Mouse (Mus musculus) heart, postnatal 0 days (tissue): ENCODE measurements around the gene Pbx4. TPM values are rescaled to one million over a fixed set of nuclear protein-coding genes. Genes with fewer than 3 reads are reported as not detected.

ENCODE experiments used
- ATAC-seq: fragments of 200-750 bp; cut with Nextera tagmentation; 2 replicates; pipeline ENCODE4 v1.8.0; 2017; ENCODE audit warnings: low read depth, moderate number of reproducible peaks, moderate library complexity; ENCODE audit not compliant: insufficient read depth
- DNase-seq: peaks from one replicate; pipeline ENCODE4 v3.0.0-alpha.2; 2016; ENCODE audit warnings: low spot score
- H3K27ac ChIP-seq: fragments of 300-500 bp; sonication (generic); 2 replicates; pipeline ENCODE4 v1.5.1; 2014; ENCODE audit warnings: low read depth, mild to moderate bottlenecking
- H3K27me3 ChIP-seq: fragments of 300-500 bp; sonication (generic); 2 replicates; pipeline ENCODE4 v1.6.1; 2014; ENCODE audit warnings: low read length, mixed read lengths; ENCODE audit not compliant: control insufficient read depth, insufficient read depth
- H3K36me3 ChIP-seq: fragments of 300-500 bp; sonication (generic); replicated peaks from 2 replicates; pipeline ENCODE4 v1.6.1; 2014; ENCODE audit warnings: low read length, mixed read lengths; ENCODE audit not compliant: control insufficient read depth, insufficient read depth
- H3K4me1 ChIP-seq: fragments of 300-500 bp; sonication (generic); 2 replicates; pipeline ENCODE4 v1.6.1; 2014; ENCODE audit warnings: antibody characterized with exemption; ENCODE audit not compliant: control insufficient read depth, insufficient read depth
- H3K4me2 ChIP-seq: fragments of 300-500 bp; sonication (generic); 2 replicates; pipeline ENCODE4 v1.6.1; 2014; ENCODE audit warnings: low read depth, mild to moderate bottlenecking, low read length, moderate library complexity
- H3K4me3 ChIP-seq: fragments of 300-500 bp; sonication (generic); 2 replicates; pipeline ENCODE4 v1.5.1; 2014; ENCODE audit warnings: low read depth, low read length
- H3K9ac ChIP-seq: fragments of 300-500 bp; sonication (generic); replicated peaks from 2 replicates; pipeline ENCODE4 v1.6.1; 2014; ENCODE audit warnings: low read depth, low read length, mixed read lengths
- H3K9me3 ChIP-seq: fragments of 300-500 bp; sonication (generic); replicated peaks from 2 replicates; pipeline ENCODE4 v1.6.1; 2016; ENCODE audit warnings: low read length; ENCODE audit not compliant: control insufficient read depth
- CTCF ChIP-seq: IDR thresholded peaks from 2 replicates; pipeline ENCODE4 v1.5.1; 2016; ENCODE audit warnings: antibody characterized with exemption, control low read depth, low read depth
- EP300 ChIP-seq: IDR thresholded peaks from 2 replicates; pipeline ENCODE4 v1.6.1; 2016; ENCODE audit warnings: antibody characterized with exemption, low read depth
- WGBS: fragments of 180-500 bp; shearing (Covaris S2); extraction: QIAGEN DNeasy Blood & Tissue Kit; methylation state at CpG from one replicate; pipeline ENCODE4 v1.1.7; 2014; 5-methylcytosine and 5-hydroxymethylcytosine counted together
- polyA plus RNA-seq: library from polyadenylated mRNA; unstranded; fragments of >200 nt; fragmentation: Nextera tagmentation; extraction: Ambion mirVana; gene quantifications from 2 replicates; pipeline ENCODE4 v1.2.1, GENCODE M21; 2015
- total RNA-seq: library from RNA; depleted of rRNA; stranded (reverse); fragments of >200 nt; gene quantifications from 2 replicates; pipeline ENCODE4 v1.2.3, GENCODE M21; 2014; ENCODE audit warnings: low replicate concordance

Gene Pbx4
- total and polyA plus RNA-seq, 2 experiments from 2014 or later = 1.9 TPM; not detected in 1

DNA sequence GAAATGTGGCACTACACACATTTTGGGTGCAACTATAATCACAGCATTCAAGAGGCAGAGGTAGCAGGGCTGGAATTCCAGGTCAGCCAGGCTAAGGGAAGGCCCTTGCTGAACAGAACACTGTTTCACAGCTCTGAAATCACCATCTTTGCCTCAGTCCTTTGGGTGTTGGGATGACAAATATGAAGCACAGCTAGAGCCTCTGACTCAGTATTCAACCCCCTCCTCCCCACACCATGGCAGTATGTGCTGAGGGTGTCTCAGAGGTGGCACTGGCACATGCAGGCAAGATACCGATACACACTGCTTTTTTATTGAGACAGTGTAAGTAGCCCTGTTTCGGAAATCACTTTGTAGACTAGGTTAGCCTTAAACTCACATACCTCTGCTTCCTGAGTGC is 74.0 kb downstream of the Pbx4 start:
- WGBS = 81% methylated on average over 2 of the region's 2 CpGs
- Histone ChIP-seq H3K27ac (no peak overlapping the region), H3K36me3 (peaks cover 35% of the 10 kb centered on the region), H3K4me3 (no peak overlapping the region), H3K4me1 (peaks cover 16% of the 10 kb centered on the region), H3K27me3 (no peaks in the 10 kb centered on the region), H3K9ac (no peak overlapping the region), H3K4me2 (no peak overlapping the region), H3K9me3 (no peaks in the 10 kb centered on the region)
- ATAC-seq = no peak
- no peak for TF ChIP-seq CTCF
- no peak for TF ChIP-seq EP300
- no peak for DNase-seq

DNA sequence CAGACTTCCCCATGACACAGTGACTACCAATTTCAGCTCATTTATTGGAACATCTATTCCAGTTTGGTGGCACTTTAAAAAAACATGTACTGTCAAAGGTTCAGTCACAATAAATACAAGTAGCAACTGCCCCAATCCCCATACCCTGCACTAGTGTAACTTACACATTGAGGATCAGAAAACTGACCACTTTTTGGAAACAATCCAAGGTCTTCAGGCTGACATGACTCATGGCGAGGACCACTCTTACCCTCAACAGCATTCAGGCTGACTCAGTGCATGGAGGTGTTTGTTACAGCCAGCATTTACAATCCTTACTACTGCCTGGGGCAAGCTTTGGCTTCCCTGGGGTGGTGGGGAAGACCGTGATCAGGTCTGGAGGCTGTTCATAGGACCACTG is 74.8 kb downstream of the Pbx4 start:
- TF ChIP-seq CTCF (no peak), EP300 (no peak)
- Histone ChIP-seq H3K4me1 (peaks cover 12% of the 10 kb centered on the region), H3K4me2 (no peak overlapping the region), H3K9ac (no peak overlapping the region), H3K9me3 (no peaks in the 10 kb centered on the region), H3K36me3 (peaks cover 43% of the 10 kb centered on the region), H3K27me3 (no peaks in the 10 kb centered on the region), H3K4me3 (no peak overlapping the region), H3K27ac (no peak overlapping the region)
- WGBS = 75% methylated on average over 2 of the region's 2 CpGs
- ATAC-seq (no peak), DNase-seq (no peak)

DNA sequence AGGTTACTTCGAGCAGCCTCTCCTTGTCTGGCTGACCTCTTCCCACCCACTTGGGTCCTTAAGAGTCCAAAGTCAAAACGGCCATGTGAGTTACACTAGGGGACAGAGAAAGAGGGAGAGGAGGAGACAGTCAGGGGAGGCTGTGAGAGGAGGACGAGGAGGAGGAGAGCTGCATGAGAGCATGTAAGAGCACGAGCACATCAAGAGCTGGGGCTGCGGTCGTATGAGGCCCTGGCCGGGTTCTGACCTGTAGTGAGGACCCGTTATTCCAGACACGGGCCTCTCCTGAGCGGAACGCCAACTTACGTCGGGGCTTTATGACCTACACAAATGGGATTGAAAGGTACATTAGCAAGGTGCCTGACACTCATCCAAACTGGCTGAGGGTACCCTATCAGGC is 79.6 kb downstream of the Pbx4 start:
- TF ChIP-seq EP300 = no peak
- no peak for TF ChIP-seq CTCF
- H3K4me3 ChIP-seq = no peak overlapping the region
- WGBS = 86% methylated on average over 13 of the region's 13 CpGs
- peaks cover 77% of the 10 kb centered on the region for H3K36me3 ChIP-seq
- H3K9ac ChIP-seq = no peak overlapping the region
- DNase-seq (no peak), ATAC-seq (no peak)
- H3K4me2 ChIP-seq = no peak overlapping the region
- no peaks in the 10 kb centered on the region for H3K27me3 ChIP-seq
- H3K9me3 ChIP-seq = no peaks in the 10 kb centered on the region
- H3K27ac ChIP-seq = no peak overlapping the region
- H3K4me1 ChIP-seq = no peaks in the 10 kb centered on the region

DNA sequence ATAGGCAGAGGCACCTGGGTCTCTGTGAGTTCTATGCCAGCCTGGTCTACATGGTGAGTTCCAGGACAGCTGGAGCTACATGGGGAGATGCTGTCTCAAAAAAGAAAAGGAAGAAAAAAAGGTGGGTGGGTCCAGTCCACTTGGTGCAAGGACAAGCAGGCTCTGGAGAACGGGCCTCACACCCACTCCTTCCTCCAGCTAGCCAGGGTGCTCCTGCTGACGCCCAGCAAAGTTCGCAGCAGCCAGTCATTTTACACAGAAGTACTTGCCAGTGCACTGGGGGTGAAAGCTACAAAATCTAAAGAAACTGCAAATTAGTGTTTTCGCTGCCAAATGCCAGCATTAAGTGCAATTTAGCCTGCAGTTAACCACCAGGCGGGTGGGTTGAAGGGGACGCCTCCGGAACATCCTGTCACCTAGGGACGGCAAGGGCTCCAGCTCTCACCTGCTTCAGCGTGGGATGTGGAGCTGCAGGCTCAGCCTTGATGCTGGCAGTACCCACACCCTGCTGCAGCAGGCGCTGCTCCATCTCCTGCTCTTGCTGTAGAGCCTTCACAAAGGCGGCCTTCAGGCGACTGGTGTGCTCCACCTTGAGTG is 80.3 kb downstream of the Pbx4 start:
- Histone ChIP-seq H3K27me3 (no peaks in the 10 kb centered on the region), H3K4me1 (no peaks in the 10 kb centered on the region), H3K4me2 (no peak overlapping the region), H3K9ac (no peak overlapping the region), H3K4me3 (no peak overlapping the region), H3K36me3 (peaks cover 84% of the 10 kb centered on the region), H3K27ac (no peak overlapping the region), H3K9me3 (no peaks in the 10 kb centered on the region)
- TF ChIP-seq CTCF (no peak), EP300 (no peak)
- 91% methylated on average over 12 of the region's 12 CpGs for WGBS
- DNase-seq (no peak), ATAC-seq (no peak)

DNA sequence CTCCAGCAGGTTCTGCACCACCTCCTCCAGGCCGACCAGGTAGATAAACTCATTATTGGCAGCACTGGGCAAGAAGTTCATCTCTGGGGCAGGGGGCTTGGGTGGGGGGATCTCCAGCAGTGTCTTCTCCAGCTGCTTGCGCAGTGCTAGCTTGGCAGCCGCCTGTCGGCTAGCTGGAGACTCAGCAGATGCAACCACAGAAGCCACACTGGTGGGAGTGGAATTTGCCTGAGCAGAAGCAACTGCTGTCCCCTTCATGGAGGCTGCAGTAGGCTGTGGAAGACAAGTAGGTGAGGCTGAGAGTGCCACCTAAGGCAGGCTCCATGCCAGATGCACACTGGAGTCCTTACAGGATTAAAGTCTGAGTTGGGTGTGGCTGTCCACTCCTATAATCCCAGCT is 82.2 kb downstream of the Pbx4 start:
- 71% methylated on average over 4 of the region's 4 CpGs for WGBS
- Histone ChIP-seq H3K27ac (peak overlapping the region; percentile 79), H3K27me3 (no peaks in the 10 kb centered on the region), H3K4me2 (no peak overlapping the region), H3K9me3 (no peaks in the 10 kb centered on the region), H3K36me3 (peaks cover 70% of the 10 kb centered on the region), H3K4me1 (no peaks in the 10 kb centered on the region), H3K9ac (no peak overlapping the region), H3K4me3 (no peak overlapping the region)
- ATAC-seq (no peak), DNase-seq (no peak)
- TF ChIP-seq CTCF = no peak
- TF ChIP-seq EP300 = no peak

DNA sequence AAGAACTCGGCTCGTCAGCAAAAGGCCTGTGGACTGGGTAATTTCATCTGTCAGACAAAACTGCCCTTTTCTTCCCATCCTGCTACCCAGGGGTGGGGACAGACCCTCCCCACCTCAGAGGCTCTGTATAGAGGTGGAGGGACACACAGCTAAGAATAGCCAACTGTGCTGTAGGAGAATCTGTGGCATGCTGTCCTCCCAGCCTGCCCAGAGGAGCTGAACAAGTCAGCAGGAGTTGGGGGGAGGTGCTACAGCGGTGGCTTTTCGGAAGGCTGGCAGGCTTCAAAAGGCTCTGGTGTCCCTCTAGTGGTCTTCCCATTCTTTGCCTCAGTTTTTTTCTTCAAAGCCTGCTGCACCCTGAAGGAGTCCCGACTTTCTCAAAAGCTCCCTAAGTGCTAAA is 83.5 kb downstream of the Pbx4 start:
- no peaks in the 10 kb centered on the region for H3K9me3 ChIP-seq
- H3K4me2 ChIP-seq = no peak overlapping the region
- 22% methylated on average over 5 of the region's 5 CpGs for WGBS
- H3K27me3 ChIP-seq = no peaks in the 10 kb centered on the region
- no peaks in the 10 kb centered on the region; the same call in 1 of the 2 replicates for H3K4me1 ChIP-seq
- H3K4me3 ChIP-seq = no peak overlapping the region
- peak; percentile 84 for ATAC-seq
- H3K27ac ChIP-seq = peak overlapping the region; percentile 79
- TF ChIP-seq EP300 = no peak
- TF ChIP-seq CTCF = peak; percentile 59
- DNase-seq = peak; percentile 92
- H3K9ac ChIP-seq = no peak overlapping the region
- peaks cover 58% of the 10 kb centered on the region for H3K36me3 ChIP-seq
